Mouse (Mus musculus): ENCODE data around the gene Prom2. TPM values are rescaled to one million over a fixed set of nuclear protein-coding genes. Genes with fewer than 3 reads are reported as not detected.

Prom2 gene
- polyA plus RNA-seq, 1 experiment from 2014 or later, result 0.08 TPM

GRCm38 (mm10) chr2:127507077-127507774, 34.0 kb downstream of the Prom2 start:
- Histone ChIP-seq H3K9me3 (replicated peaks) (no peaks in the 10 kb centered on the region), H3K4me3 (no peak overlapping the region), H3K4me1 (replicated peaks) (no peaks in the 10 kb centered on the region), H3K9ac (no peak overlapping the region), H3K27ac (no peak overlapping the region), H3K4me2 (no peak overlapping the region), H3K36me3 (no peaks in the 10 kb centered on the region), H3K27me3 (peaks cover 35% of the 10 kb centered on the region)
- no peak for ATAC-seq (replicated peaks; ENCODE audit: insufficient number of reproducible peaks, insufficient read depth, low FRiP score, low read depth)
- WGBS, result 25% methylated on average over 7 of the region's 7 CpGs

- no peaks in the 10 kb centered on the region for H3K36me3 ChIP-seq
- H3K27me3 ChIP-seq, result peaks cover 45% of the 10 kb centered on the region
- H3K4me3 ChIP-seq, result no peak overlapping the region
- H3K4me1 ChIP-seq (replicated peaks), result no peaks in the 10 kb centered on the region
- 79% methylated on average over 6 of the region's 6 CpGs for WGBS
- H3K4me2 ChIP-seq, result no peak overlapping the region
- H3K9me3 ChIP-seq (replicated peaks), result no peaks in the 10 kb centered on the region
- H3K9ac ChIP-seq, result no peak overlapping the region
- no peak overlapping the region for H3K27ac ChIP-seq
- ATAC-seq (replicated peaks; ENCODE audit: insufficient number of reproducible peaks, insufficient read depth, low FRiP score, low read depth), result no peak
Observed at GRCm38 (mm10) chr2:127506131-127506632, 35.1 kb downstream of the Prom2 start.

DNA sequence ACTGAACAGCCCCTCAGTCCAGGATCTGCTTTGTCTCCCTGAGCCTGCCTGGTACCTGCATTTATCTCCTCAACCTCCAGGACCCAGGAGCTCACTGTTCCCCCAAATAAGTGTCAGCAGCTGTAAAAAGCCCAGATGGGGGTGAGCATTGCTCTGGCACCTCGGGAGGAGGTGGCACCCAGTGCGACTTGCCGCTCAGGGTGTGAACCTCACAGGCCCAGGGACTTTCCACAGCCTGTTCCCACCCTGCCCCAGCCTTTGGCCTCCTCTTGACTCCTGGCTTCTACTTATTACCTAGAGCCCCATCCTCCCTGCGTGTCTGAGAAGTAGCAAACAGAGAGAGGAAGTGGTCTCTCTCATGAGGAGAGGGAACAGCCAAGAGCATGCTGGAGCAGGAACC, 36.1 kb downstream of the Prom2 start:
- H3K4me2 ChIP-seq, result no peak overlapping the region
- no peak overlapping the region for H3K4me3 ChIP-seq
- no peaks in the 10 kb centered on the region for H3K9me3 ChIP-seq (replicated peaks)
- no peak overlapping the region for H3K27ac ChIP-seq
- H3K27me3 ChIP-seq, result peaks cover 49% of the 10 kb centered on the region
- no peaks in the 10 kb centered on the region for H3K4me1 ChIP-seq (replicated peaks)
- WGBS, result 37% methylated on average over 4 of the region's 4 CpGs
- H3K36me3 ChIP-seq, result no peaks in the 10 kb centered on the region
- H3K9ac ChIP-seq, result no peak overlapping the region
- no peak for ATAC-seq (replicated peaks; ENCODE audit: insufficient number of reproducible peaks, insufficient read depth, low FRiP score, low read depth)

- ATAC-seq (replicated peaks; ENCODE audit: insufficient number of reproducible peaks, insufficient read depth, low FRiP score, low read depth), result no peak
- no peak overlapping the region for H3K27ac ChIP-seq
Observed at GRCm38 (mm10) chr2:127503751-127504549, 37.3 kb downstream of the Prom2 start.

DNA sequence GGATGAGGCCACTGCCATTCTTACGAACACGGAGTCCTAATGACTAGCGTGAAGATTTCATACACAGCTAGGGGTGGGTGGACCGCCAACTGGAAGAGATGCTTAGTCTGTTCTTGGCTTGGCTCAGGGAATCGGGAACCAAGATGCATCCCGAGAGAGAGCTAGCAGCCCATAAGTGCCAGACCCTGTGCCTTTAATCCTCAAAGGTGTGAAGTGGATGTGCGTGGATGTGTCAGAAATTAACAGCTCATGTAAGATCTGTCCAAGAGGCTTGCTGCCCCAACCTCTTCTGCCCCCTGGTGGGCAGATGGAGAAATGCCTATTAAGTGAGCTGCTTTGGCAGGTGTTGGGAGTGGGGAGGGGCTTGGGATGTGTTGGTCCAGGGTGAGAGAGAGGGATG, 40.2 kb downstream of the Prom2 start:
- Histone ChIP-seq H3K27ac (no peak overlapping the region), H3K9me3 (replicated peaks) (no peaks in the 10 kb centered on the region), H3K4me1 (replicated peaks) (no peaks in the 10 kb centered on the region), H3K9ac (no peak overlapping the region), H3K4me3 (no peak overlapping the region), H3K36me3 (no peaks in the 10 kb centered on the region), H3K27me3 (peaks cover 41% of the 10 kb centered on the region), H3K4me2 (no peak overlapping the region)
- no peak for ATAC-seq (replicated peaks; ENCODE audit: insufficient number of reproducible peaks, insufficient read depth, low FRiP score, low read depth)
- 44% methylated on average over 7 of the region's 7 CpGs for WGBS

More at GRCm38 (mm10) chr2:127503751-127504549, 37.3 kb downstream of the Prom2 start:
- Histone ChIP-seq H3K4me2 (no peak overlapping the region), H3K27me3 (peaks cover 52% of the 10 kb centered on the region), H3K36me3 (no peaks in the 10 kb centered on the region), H3K4me1 (replicated peaks) (no peaks in the 10 kb centered on the region), H3K4me3 (no peak overlapping the region), H3K9ac (no peak overlapping the region), H3K9me3 (replicated peaks) (no peaks in the 10 kb centered on the region)
- 50% methylated on average over 8 of the region's 8 CpGs for WGBS

GRCm38 (mm10) chr2:127498750-127499149, 42.5 kb downstream of the Prom2 start:
- Histone ChIP-seq H3K9ac (no peak overlapping the region), H3K4me1 (replicated peaks) (no peaks in the 10 kb centered on the region), H3K9me3 (replicated peaks) (no peaks in the 10 kb centered on the region), H3K36me3 (no peaks in the 10 kb centered on the region), H3K4me3 (no peak overlapping the region), H3K4me2 (no peak overlapping the region), H3K27me3 (peaks cover 28% of the 10 kb centered on the region), H3K27ac (no peak overlapping the region)
- ATAC-seq (replicated peaks; ENCODE audit: insufficient number of reproducible peaks, insufficient read depth, low FRiP score, low read depth), result no peak
- 67% methylated on average over 8 of the region's 8 CpGs for WGBS

- Histone ChIP-seq H3K9ac (no peak overlapping the region), H3K36me3 (no peaks in the 10 kb centered on the region), H3K27me3 (peaks cover 8% of the 10 kb centered on the region), H3K4me3 (no peak overlapping the region), H3K27ac (no peak overlapping the region), H3K4me1 (replicated peaks) (no peaks in the 10 kb centered on the region), H3K4me2 (no peak overlapping the region), H3K9me3 (replicated peaks) (no peaks in the 10 kb centered on the region)
- WGBS, result 60% methylated on average over 1 of the region's 1 CpGs
- no peak for ATAC-seq (replicated peaks; ENCODE audit: insufficient number of reproducible peaks, insufficient read depth, low FRiP score, low read depth)
Observed at GRCm38 (mm10) chr2:127496321-127496720, 44.9 kb downstream of the Prom2 start.

DNA sequence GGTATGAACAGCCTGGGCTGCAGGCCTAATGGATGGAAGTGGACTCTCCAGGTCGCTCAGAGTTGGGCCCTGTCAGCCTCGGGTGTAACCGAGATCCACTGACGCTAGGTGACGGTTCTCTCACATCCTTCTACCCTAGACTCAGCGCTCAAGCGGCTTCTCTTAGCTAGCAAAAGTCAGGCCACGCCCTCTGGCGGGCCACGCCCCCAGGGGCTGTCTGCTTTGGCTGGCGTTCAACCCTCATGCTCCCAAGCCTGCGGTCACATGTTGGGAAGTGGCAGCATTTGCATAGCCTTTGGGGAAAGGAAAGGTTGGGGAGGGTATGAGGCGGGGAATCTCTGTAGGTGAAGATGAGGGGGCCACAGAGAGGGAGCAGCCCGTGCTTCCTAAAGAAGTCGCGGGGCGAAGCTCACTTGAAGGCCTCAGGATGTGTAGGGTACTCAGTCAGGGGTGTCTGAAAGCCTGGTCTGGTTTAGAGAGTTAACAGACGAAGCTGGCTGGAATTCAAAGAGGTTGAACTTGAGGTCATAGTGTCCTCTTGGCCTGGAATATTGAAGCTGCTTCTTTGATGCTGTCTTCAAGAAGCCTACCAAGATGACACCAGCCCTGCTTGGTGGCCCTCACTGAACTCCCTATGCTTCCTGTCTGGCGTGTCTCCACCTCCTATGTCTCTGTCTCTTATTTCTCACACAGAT, 56.6 kb downstream of the Prom2 start:
- 7% methylated on average over 19 of the region's 19 CpGs for WGBS
- peak overlapping the region; percentile 30 for H3K4me3 ChIP-seq
- H3K36me3 ChIP-seq, result no peaks in the 10 kb centered on the region
- no peaks in the 10 kb centered on the region for H3K9me3 ChIP-seq (replicated peaks)
- no peak overlapping the region for H3K9ac ChIP-seq
- no peak overlapping the region; the same call in 1 of the 2 replicates for H3K27ac ChIP-seq
- H3K27me3 ChIP-seq, result peaks cover 65% of the 10 kb centered on the region
- peaks cover 36% of the 10 kb centered on the region for H3K4me1 ChIP-seq (replicated peaks)
- ATAC-seq (replicated peaks; ENCODE audit: insufficient number of reproducible peaks, insufficient read depth, low FRiP score, low read depth), result peak; percentile 59
- peak overlapping the region; percentile 58 for H3K4me2 ChIP-seq

- under 1% methylated on average over 21 of the region's 21 CpGs for WGBS
Observed at GRCm38 (mm10) chr2:127483001-127483400, 58.3 kb downstream of the Prom2 start.

DNA sequence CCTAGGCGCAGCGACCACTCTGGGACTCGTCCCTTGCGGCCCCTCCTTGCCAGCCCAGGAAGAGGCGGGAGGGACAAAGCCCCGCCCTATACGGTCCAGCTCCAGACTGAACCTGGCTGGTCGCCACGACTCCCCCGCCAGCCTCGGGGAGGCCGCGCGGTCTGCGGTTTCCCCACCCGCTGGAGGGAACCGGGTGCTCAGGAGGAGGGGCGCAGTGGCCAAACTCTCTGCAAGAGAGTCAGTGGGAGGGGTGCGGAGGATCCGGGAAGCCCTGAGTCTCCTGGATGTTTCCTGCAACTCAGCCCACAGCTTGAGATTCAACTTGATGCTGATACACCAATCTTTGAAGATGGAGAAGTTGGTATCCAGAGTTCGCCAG, 58.7 kb downstream of the Prom2 start:
- H3K27ac ChIP-seq, result peak overlapping the region; percentile 5; the same call in 1 of the 2 replicates
- H3K4me1 ChIP-seq (replicated peaks), result peaks cover 36% of the 10 kb centered on the region
- no peaks in the 10 kb centered on the region for H3K9me3 ChIP-seq (replicated peaks)
- peak overlapping the region; percentile 64 for H3K4me3 ChIP-seq
- H3K9ac ChIP-seq, result peak overlapping the region; percentile 46
- peak; percentile 77 for ATAC-seq (replicated peaks; ENCODE audit: insufficient number of reproducible peaks, insufficient read depth, low FRiP score, low read depth)
- H3K36me3 ChIP-seq, result no peaks in the 10 kb centered on the region
- peaks cover 76% of the 10 kb centered on the region for H3K27me3 ChIP-seq
- under 1% methylated on average over 21 of the region's 21 CpGs for WGBS
- H3K4me2 ChIP-seq, result peak overlapping the region; percentile 94

More at GRCm38 (mm10) chr2:127483001-127483400, 58.3 kb downstream of the Prom2 start:
- peaks cover 76% of the 10 kb centered on the region for H3K27me3 ChIP-seq
- no peak for ATAC-seq (replicated peaks; ENCODE audit: insufficient number of reproducible peaks, insufficient read depth, low FRiP score, low read depth)
- H3K4me2 ChIP-seq, result peak overlapping the region; percentile 94
- H3K9ac ChIP-seq, result no peak overlapping the region
- H3K4me1 ChIP-seq (replicated peaks), result peaks cover 36% of the 10 kb centered on the region
- 0 out of 2 replicates have a peak overlapping the region, but pooled peaks have one; percentile 5 for H3K27ac ChIP-seq
- H3K36me3 ChIP-seq, result no peaks in the 10 kb centered on the region
- H3K9me3 ChIP-seq (replicated peaks), result no peaks in the 10 kb centered on the region
- peak overlapping the region; percentile 64 for H3K4me3 ChIP-seq

Data from heart, embryonic 15.5 days (tissue).